Mouse (Mus musculus) stomach, embryonic 16.5 days (tissue): ENCODE measurements around the gene Vmn1r193. TPM values are rescaled to one million over a fixed set of nuclear protein-coding genes. Genes with fewer than 3 reads are reported as not detected.
"Not testable (repeated sequence)": the region's sequence is repeated elsewhere in the genome, so short reads cannot be mapped to it uniquely, and the experiment has no call there.

ENCODE experiments used
- ATAC-seq: fragments of 200-750 bp; cut with Nextera tagmentation; 2 replicates; pipeline ENCODE4 v1.8.0; 2017; ENCODE audit warnings: moderate number of reproducible peaks, moderate TSS enrichment; ENCODE audit not compliant: insufficient read depth, low FRiP score
- H3K27ac ChIP-seq: fragments of 300-500 bp; sonication (generic); 2 replicates; pipeline ENCODE4 v1.5.1; 2014; ENCODE audit warnings: low read length
- H3K27me3 ChIP-seq: fragments of 300-500 bp; sonication (generic); 2 replicates; pipeline ENCODE4 v1.6.1; 2014; ENCODE audit warnings: low read length, control low read depth, mixed read lengths; ENCODE audit not compliant: control insufficient read depth, insufficient read depth
- H3K36me3 ChIP-seq: fragments of 300-500 bp; sonication (generic); 2 replicates; pipeline ENCODE4 v1.6.1; 2014; ENCODE audit warnings: low read length; ENCODE audit not compliant: control insufficient read depth, insufficient read depth
- H3K4me1 ChIP-seq: fragments of 300-500 bp; sonication (generic); 2 replicates; pipeline ENCODE4 v1.6.1; 2014; ENCODE audit warnings: low read length, control low read depth, mixed read lengths; ENCODE audit not compliant: control insufficient read depth, insufficient read depth
- H3K4me2 ChIP-seq: fragments of 300-500 bp; sonication (generic); 2 replicates; pipeline ENCODE4 v1.6.1; 2014; ENCODE audit warnings: low read depth, low read length, mixed read lengths
- H3K4me3 ChIP-seq: fragments of 300-500 bp; sonication (generic); replicated peaks from 2 replicates; pipeline ENCODE4 v1.5.1; 2014; ENCODE audit warnings: mild to moderate bottlenecking, low read length
- H3K9ac ChIP-seq: fragments of 300-500 bp; sonication (generic); 2 replicates; pipeline ENCODE4 v1.6.1; 2014; ENCODE audit warnings: low read length
- H3K9me3 ChIP-seq: fragments of 300-500 bp; sonication (generic); replicated peaks from 2 replicates; pipeline ENCODE4 v1.6.1; 2016; ENCODE audit warnings: low read length, control low read depth; ENCODE audit not compliant: control insufficient read depth
- WGBS: fragments of 180-500 bp; shearing (Covaris S2); extraction: QIAGEN DNeasy Blood & Tissue Kit; methylation state at CpG from one replicate; pipeline ENCODE4 v1.1.7; 2014; 5-methylcytosine and 5-hydroxymethylcytosine counted together
- polyA plus RNA-seq: library from polyadenylated mRNA; unstranded; fragments of >200 nt; fragmentation: Nextera tagmentation; extraction: Ambion mirVana; gene quantifications from 2 replicates; pipeline ENCODE4 v1.2.1, GENCODE M21; 2015

Gene Vmn1r193
- not detected in 2 replicates for polyA plus RNA-seq

DNA sequence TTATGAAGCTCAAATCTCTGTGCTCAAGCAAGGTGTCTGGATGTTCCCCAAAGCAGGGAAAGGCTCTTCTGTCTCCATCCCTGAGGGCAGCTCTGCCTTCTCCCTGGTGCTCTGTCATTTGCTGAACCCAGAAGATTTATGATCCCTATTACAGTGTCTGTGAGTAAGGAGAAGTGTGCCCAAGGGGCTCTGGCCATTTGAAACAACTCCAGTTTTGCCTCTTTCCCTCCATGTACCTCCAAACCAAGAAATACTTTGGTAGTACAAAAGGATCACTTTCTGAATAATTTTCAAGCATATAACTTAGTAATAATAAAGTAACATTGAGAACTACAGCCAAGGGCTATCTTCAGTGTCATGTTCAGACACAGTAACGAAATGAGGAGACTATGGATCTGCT is at the start of gene Vmn1r193:
Gene Vmn1r193 (minus strand): TSS at position 101 of the 400 bp plus-strand sequence.
- H3K27me3 ChIP-seq, H3K27ac ChIP-seq, H3K4me1 ChIP-seq, H3K9me3 ChIP-seq, ATAC-seq, H3K9ac ChIP-seq, H3K4me2 ChIP-seq, H3K36me3 ChIP-seq, H3K4me3 ChIP-seq: not testable (repeated sequence)
- 78% methylated on average over 1 of the region's 1 CpGs for WGBS

DNA sequence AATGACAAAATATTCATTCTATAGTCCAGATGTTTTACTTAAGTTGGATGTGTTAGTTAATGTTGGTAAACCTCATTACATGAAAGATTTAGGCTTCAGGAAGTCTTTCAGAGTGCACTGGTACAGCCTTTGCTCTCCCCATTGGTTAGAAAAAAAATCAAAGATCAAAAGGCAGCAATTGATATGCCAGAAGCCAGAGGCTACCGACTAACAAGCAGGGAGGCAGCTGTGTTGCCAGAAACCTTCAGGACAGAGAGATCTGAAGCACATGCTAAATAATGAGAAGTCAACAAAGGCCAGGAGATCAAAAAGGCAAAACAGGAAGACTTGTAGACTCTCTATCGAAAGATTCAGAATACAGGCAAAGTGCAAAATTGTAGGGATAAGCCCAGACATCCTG is 48.8 kb upstream of the Vmn1r193 start:
- Histone ChIP-seq H3K27me3 (no peaks in the 10 kb centered on the region), H3K27ac (no peak overlapping the region), H3K9ac (no peak overlapping the region), H3K4me1 (no peaks in the 10 kb centered on the region), H3K36me3 (no peaks in the 10 kb centered on the region), H3K9me3 (no peaks in the 10 kb centered on the region), H3K4me2 (no peak overlapping the region), H3K4me3 (no peak overlapping the region)
- no peak for ATAC-seq
- WGBS: 42% methylated on average over 2 of the region's 2 CpGs

- H3K27ac ChIP-seq, ATAC-seq, H3K4me3 ChIP-seq, H3K36me3 ChIP-seq, H3K4me2 ChIP-seq, H3K4me1 ChIP-seq, H3K27me3 ChIP-seq, H3K9ac ChIP-seq, H3K9me3 ChIP-seq: not testable (repeated sequence)
- 85% methylated on average over 1 of the region's 1 CpGs for WGBS
These were observed 47.3 kb upstream of the Vmn1r193 start, which contains the start of gene Vmn1r195 for GRCm38 (mm10) chr13:22270222-22270621. Vmn1r195 (plus strand) TSS chr13:22270522.

DNA sequence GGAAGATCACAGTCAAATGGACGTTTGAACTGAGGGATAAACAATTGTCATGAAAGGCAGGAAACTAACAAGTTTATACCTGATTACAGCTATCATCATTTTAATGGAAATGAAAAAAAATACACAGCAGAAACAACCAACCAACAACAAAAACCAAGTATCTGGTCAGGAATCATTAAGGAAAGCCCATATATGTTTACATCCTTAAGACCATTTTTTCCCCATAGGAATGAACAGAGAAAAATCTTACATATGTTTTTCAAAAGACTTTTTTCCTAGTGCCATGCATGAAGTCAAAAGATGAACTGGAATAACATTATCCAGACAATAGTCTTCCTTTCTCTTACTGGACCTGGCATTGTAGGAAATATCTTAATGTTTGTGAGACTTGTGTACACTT is 21.0 kb upstream of the Vmn1r193 start, which contains the start of gene Vmn1r194:
Gene Vmn1r194 (plus strand): TSS at position 301 of the 400 bp plus-strand sequence.
- no peak for ATAC-seq
- 27% methylated on average over 1 of the region's 1 CpGs for WGBS

GRCm38 (mm10) chr13:22192756-22193155 is 30.2 kb downstream of the Vmn1r193 start:
- not testable (repeated sequence) for H3K4me2 ChIP-seq, H3K9me3 ChIP-seq, H3K4me1 ChIP-seq, H3K36me3 ChIP-seq, ATAC-seq, H3K9ac ChIP-seq, H3K27ac ChIP-seq, H3K4me3 ChIP-seq, H3K27me3 ChIP-seq
- WGBS: 81% methylated on average over 3 of the region's 3 CpGs

More for the DNA sequence above, 21.0 kb upstream of the Vmn1r193 start, which contains the start of gene Vmn1r194:
- no peak within 1 kb of the TSS for H3K4me3 ChIP-seq
- H3K4me1 ChIP-seq: no peaks in the 10 kb centered on the region
- no peak within 1 kb of the TSS for H3K4me2 ChIP-seq
- no peaks in the 10 kb centered on the region for H3K36me3 ChIP-seq
- H3K27me3 ChIP-seq: no peaks in the 10 kb centered on the region
- no peak within 1 kb of the TSS for H3K27ac ChIP-seq
- H3K9me3 ChIP-seq: no peaks in the 10 kb centered on the region
- H3K9ac ChIP-seq: no peak within 1 kb of the TSS

DNA sequence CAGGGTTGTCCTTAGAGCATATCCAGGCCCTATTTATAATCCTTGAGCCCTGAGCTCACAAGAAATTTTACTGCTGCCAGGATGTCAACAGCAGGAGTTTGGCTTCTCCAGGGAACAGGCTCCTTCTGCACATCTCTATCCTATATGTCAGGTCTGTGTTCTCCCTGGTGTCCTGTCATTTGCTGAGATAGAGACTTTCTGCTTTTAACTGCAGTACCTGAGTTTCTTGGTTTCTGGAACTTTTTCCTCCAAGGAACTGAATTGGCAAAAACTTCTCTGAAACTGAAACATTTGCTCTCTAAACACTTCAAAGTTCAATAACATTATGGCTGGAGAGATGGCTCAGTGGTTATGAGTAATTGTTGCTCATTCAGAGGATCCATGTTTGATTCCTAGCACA is 31.9 kb downstream of the Vmn1r193 start, which contains the start of gene Vmn1r192:
Gene Vmn1r192 (minus strand): TSS at position 101 of the 400 bp plus-strand sequence.
- Histone ChIP-seq H3K9ac (no peak within 1 kb of the TSS), H3K9me3 (no peaks in the 10 kb centered on the region), H3K4me1 (no peaks in the 10 kb centered on the region), H3K36me3 (no peaks in the 10 kb centered on the region), H3K4me2 (no peak within 1 kb of the TSS), H3K27me3 (no peaks in the 10 kb centered on the region), H3K27ac (no peak within 1 kb of the TSS), H3K4me3 (no peak within 1 kb of the TSS)
- no peak for ATAC-seq

DNA sequence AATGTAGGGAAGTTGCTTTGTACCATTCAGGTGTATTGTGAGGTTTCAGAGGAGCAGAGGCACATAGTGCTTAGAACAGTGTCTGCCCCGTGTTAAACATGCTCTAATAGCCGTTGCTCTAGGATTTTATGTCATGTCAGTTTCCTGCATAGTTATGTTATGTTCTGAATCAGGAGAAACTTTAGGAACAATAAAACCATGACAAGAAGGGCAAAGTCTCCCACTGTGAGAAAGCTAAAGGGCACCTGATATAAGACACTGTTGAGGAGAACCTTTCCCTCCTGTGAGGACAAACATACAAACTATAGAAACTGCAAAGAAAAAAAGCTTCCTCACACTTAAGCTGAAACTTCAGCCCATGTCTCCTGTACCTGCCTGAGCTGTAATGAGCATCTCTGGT is 32.6 kb downstream of the Vmn1r193 start:
- Histone ChIP-seq H3K9me3 (no peaks in the 10 kb centered on the region), H3K9ac (no peak overlapping the region), H3K4me3 (no peak overlapping the region), H3K4me1 (no peaks in the 10 kb centered on the region), H3K27ac (no peak overlapping the region), H3K36me3 (no peaks in the 10 kb centered on the region), H3K27me3 (no peaks in the 10 kb centered on the region), H3K4me2 (no peak overlapping the region)
- ATAC-seq: no peak
- WGBS: 55% methylated on average over 2 of the region's 2 CpGs

GRCm38 (mm10) chr13:22189313-22189712 is 33.6 kb downstream of the Vmn1r193 start:
- H3K27me3 ChIP-seq: no peaks in the 10 kb centered on the region
- H3K27ac ChIP-seq: no peak overlapping the region
- no peaks in the 10 kb centered on the region for H3K9me3 ChIP-seq
- H3K4me1 ChIP-seq: no peaks in the 10 kb centered on the region
- peak; percentile 47; the same call in 1 of the 2 replicates for ATAC-seq
- no peak overlapping the region for H3K4me2 ChIP-seq
- no peaks in the 10 kb centered on the region for H3K36me3 ChIP-seq
- WGBS: 27% methylated on average over 2 of the region's 2 CpGs
- H3K9ac ChIP-seq: no peak overlapping the region
- no peak overlapping the region for H3K4me3 ChIP-seq

DNA sequence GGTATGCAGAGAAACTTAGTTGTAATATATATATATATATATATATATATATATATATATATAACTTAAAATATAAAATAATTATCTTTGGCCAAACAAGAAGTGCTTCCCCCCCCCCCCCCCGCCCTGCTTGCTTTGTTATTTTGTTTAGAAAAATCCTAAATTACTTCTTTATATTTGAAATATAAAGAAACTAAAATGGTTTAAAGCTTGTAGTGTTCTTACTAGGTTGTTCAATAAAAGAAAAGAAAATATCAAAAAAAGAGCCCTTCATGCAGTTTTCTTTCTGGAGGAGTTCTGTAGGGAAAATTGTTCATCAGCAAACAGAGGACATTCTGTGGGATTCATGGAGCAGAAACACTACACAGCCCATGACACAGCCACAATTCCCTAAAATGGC is 39.1 kb downstream of the Vmn1r193 start, which contains the start of gene Vmn1r191:
Gene Vmn1r191 (minus strand): TSS at position 101 of the 400 bp plus-strand sequence.
- no peaks in the 10 kb centered on the region for H3K27me3 ChIP-seq
- no peaks in the 10 kb centered on the region for H3K36me3 ChIP-seq
- H3K4me2 ChIP-seq: no peak within 1 kb of the TSS
- H3K9ac ChIP-seq: no peak within 1 kb of the TSS
- no peak within 1 kb of the TSS for H3K27ac ChIP-seq
- H3K9me3 ChIP-seq: no peaks in the 10 kb centered on the region
- H3K4me1 ChIP-seq: no peaks in the 10 kb centered on the region
- no peak for ATAC-seq
- WGBS: 60% methylated on average over 1 of the region's 1 CpGs
- no peak within 1 kb of the TSS for H3K4me3 ChIP-seq
